Mouse (Mus musculus) erythroblast, embryonic 14.5 days (primary cell): ENCODE results near the gene Ldhd.

Source experiments
- GATA1 ChIP-seq: IDR thresholded peaks from 2 replicates; pipeline ENCODE4 v1.6.1; 2012; ENCODE audit warnings: low read length, inconsistent platforms, mixed read lengths
- TAL1 ChIP-seq: IDR thresholded peaks from 3 replicates; pipeline ENCODE4 v1.6.1; 2012; ENCODE audit warnings: low read length, inconsistent platforms, mixed read lengths

DNA sequence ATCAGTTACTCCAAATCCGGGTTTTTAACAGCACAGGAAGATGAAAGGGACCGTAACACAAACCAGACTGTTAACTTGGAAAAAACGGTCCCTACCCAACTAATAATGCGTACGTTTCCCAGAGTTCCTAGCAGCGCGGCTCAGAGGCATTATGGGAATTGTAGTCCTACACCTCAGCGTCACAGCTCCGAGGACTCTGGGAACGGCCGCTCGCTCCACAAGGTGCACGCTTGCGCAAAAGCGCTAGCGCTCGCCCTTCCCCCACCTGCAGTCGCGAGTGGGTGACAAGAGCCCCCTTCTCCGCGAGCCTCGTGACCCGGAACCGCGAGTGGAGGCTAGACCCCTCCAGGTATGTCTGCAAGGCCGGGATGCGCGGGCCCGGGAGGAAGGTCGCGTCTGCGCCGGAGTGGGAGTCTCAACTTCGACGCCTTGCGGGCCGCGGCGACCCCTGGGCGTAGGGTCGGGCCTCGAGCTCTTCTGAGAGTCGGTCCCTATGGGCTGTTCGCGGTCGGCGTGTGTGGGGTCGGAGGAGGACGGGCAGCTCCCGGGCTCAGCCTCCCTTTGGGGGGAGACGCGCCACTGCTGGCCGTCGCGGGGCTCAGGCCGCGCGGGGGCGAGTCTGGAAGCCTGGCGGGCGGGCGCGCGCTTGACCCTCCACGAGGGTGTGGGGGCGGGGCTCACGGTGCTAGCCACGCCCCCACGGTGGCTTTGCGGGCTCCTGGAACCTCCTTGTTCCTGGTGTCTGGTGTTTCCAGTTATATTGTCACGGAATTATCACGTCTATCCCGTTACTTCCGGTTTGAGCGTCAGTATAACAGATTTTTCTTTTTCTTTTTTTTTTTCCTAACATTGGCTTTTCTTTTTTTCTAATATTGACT is 13.3 kb upstream of the Ldhd start, which contains the start of gene Zfp1:
- TF ChIP-seq GATA1 (no peak), TAL1 (no peak)
